Mouse (Mus musculus) small intestine, adult 2 months (tissue): ENCODE measurements at regions not wholly inside any gene's neighbourhood (a gene's known extent, or its start where the extent isn't known, plus 50 kb on each side); places are given as distances from the start of the nearest gene placed in this dataset.

Experiments used
- H3K27ac ChIP-seq: fragments of 200-500 bp; 2 replicates; pipeline ENCODE4 v1.5.1; 2012; ENCODE audit warnings: low read depth, low read length, control low read depth, inconsistent platforms; ENCODE audit not compliant: insufficient read depth
- H3K27me3 ChIP-seq: fragments of 200-500 bp; 2 replicates; pipeline ENCODE4 v1.6.1; 2012; ENCODE audit warnings: mild to moderate bottlenecking, moderate library complexity, low read length, inconsistent platforms; ENCODE audit not compliant: control insufficient read depth, insufficient read depth
- H3K36me3 ChIP-seq: fragments of 200-500 bp; 2 replicates; pipeline ENCODE4 v1.6.1; 2012; ENCODE audit warnings: mild to moderate bottlenecking, low read length, control low read depth, inconsistent platforms; ENCODE audit not compliant: control insufficient read depth, insufficient read depth
- H3K4me1 ChIP-seq: fragments of 200-500 bp; 2 replicates; pipeline ENCODE4 v1.6.1; 2012; ENCODE audit warnings: low read length, inconsistent platforms, mixed read lengths; ENCODE audit not compliant: control insufficient read depth, insufficient read depth, insufficient read length
- H3K4me3 ChIP-seq: fragments of 200-500 bp; 2 replicates; pipeline ENCODE4 v1.5.1; 2012; ENCODE audit warnings: low read depth, mild to moderate bottlenecking, control low read depth, inconsistent platforms, low read length, moderate library complexity
- CTCF ChIP-seq: fragments of 200-500 bp; IDR thresholded peaks from 2 replicates; pipeline ENCODE4 v1.5.1; 2012; ENCODE audit warnings: low read depth, mild to moderate bottlenecking, control low read depth, inconsistent platforms, low read length, moderate library complexity, mixed read lengths; ENCODE audit not compliant: insufficient replicate concordance, insufficient read length; ENCODE audit errors: extremely low read depth
- POLR2A ChIP-seq: fragments of 200-500 bp; IDR thresholded peaks from 2 replicates; pipeline ENCODE4 v1.6.1; 2012; ENCODE audit warnings: low read depth, mild to moderate bottlenecking, control low read depth, inconsistent platforms, low read length, moderate library complexity
- WGBS: fragments of 180-500 bp; shearing (Covaris S2); methylation state at CpG from one replicate; pipeline ENCODE4 v1.1.7; 2018; 5-methylcytosine and 5-hydroxymethylcytosine counted together

- Histone ChIP-seq H3K36me3 (no peaks in the 10 kb centered on the region), H3K27ac (no peak overlapping the region), H3K4me3 (no peak overlapping the region), H3K4me1 (no peaks in the 10 kb centered on the region), H3K27me3 (no peaks in the 10 kb centered on the region)
- TF ChIP-seq CTCF (no peak), POLR2A (no peak)
- WGBS, result 90% methylated on average over 3 of the region's 3 CpGs
Observed at GRCm38 (mm10) chr2:48315306-48315705, 498.6 kb upstream of the Acvr2a start.

- Histone ChIP-seq H3K36me3 (no peaks in the 10 kb centered on the region), H3K27me3 (no peaks in the 10 kb centered on the region), H3K4me3 (no peak overlapping the region), H3K4me1 (no peaks in the 10 kb centered on the region), H3K27ac (no peak overlapping the region)
- no peak for TF ChIP-seq POLR2A
- no peak for TF ChIP-seq CTCF
- 75% methylated on average over 8 of the region's 8 CpGs for WGBS
Observed at GRCm38 (mm10) chr2:48316180-48316889, 497.6 kb upstream of the Acvr2a start.

GRCm38 (mm10) chr2:48317821-48318220 lies 496.1 kb upstream of the Acvr2a start:
- WGBS, result 84% methylated on average over 7 of the region's 7 CpGs
- Histone ChIP-seq H3K4me3 (no peak overlapping the region), H3K27me3 (no peaks in the 10 kb centered on the region), H3K4me1 (no peaks in the 10 kb centered on the region), H3K36me3 (no peaks in the 10 kb centered on the region), H3K27ac (no peak overlapping the region)
- no peak for TF ChIP-seq POLR2A
- no peak for TF ChIP-seq CTCF

GRCm38 (mm10) chr2:48318384-48319030 lies 495.4 kb upstream of the Acvr2a start:
- 41% methylated on average over 8 of the region's 8 CpGs for WGBS
- no peaks in the 10 kb centered on the region for H3K27me3 ChIP-seq

GRCm38 (mm10) chr2:48321471-48321870 lies 492.4 kb upstream of the Acvr2a start:
- Histone ChIP-seq H3K36me3 (no peaks in the 10 kb centered on the region), H3K4me1 (no peaks in the 10 kb centered on the region), H3K27ac (no peak overlapping the region), H3K27me3 (no peaks in the 10 kb centered on the region), H3K4me3 (no peak overlapping the region)
- TF ChIP-seq CTCF (no peak), POLR2A (no peak)
- WGBS, result 85% methylated on average over 4 of the region's 4 CpGs

More at GRCm38 (mm10) chr2:48318384-48319030, 495.4 kb upstream of the Acvr2a start:
- Histone ChIP-seq H3K27ac (no peak overlapping the region), H3K4me1 (no peaks in the 10 kb centered on the region), H3K4me3 (no peak overlapping the region), H3K36me3 (no peaks in the 10 kb centered on the region)
- no peak for TF ChIP-seq CTCF
- TF ChIP-seq POLR2A, result no peak

GRCm38 (mm10) chr2:48322278-48322677 lies 491.6 kb upstream of the Acvr2a start:
- no peaks in the 10 kb centered on the region for H3K4me1 ChIP-seq
- no peaks in the 10 kb centered on the region for H3K27me3 ChIP-seq
- 78% methylated on average over 5 of the region's 5 CpGs for WGBS
- no peaks in the 10 kb centered on the region for H3K36me3 ChIP-seq
- TF ChIP-seq POLR2A (no peak), CTCF (no peak)
- peak overlapping the region; percentile 42; the same call in 1 of the 2 replicates for H3K27ac ChIP-seq
- no peak overlapping the region for H3K4me3 ChIP-seq

- Histone ChIP-seq H3K36me3 (no peaks in the 10 kb centered on the region), H3K4me3 (no peak overlapping the region), H3K4me1 (peaks cover 2% of the 10 kb centered on the region; the same call in 1 of the 2 replicates), H3K27ac (no peak overlapping the region), H3K27me3 (no peaks in the 10 kb centered on the region)
- TF ChIP-seq CTCF (no peak), POLR2A (no peak)
Observed at GRCm38 (mm10) chr2:48328204-48328603, 485.7 kb upstream of the Acvr2a start.
